Mouse (Mus musculus) left cerebral cortex, adult 18-20 months (tissue): ENCODE data around the gene Per1. TPM values are rescaled to one million over a fixed set of nuclear protein-coding genes. Genes with fewer than 3 reads are reported as not detected.
A peak's percentile ranks its signal among the peaks of the same experiment; 100 is the strongest.

Source experiments
- DNase-seq, 2 experiments: peaks; one replicate each; pipeline ENCODE4 v3.0.0; 2021 to 2022; ENCODE audit warnings: low spot score in 2 of 2, mixed read lengths in 1 of 2
- total RNA-seq, 2 experiments: library from RNA; stranded (reverse); gene quantifications; 2 replicates each; pipeline ENCODE4 v1.2.3; 2021

Gene Per1
- total RNA-seq, 2 experiments from 2014 or later = 129 to 133 TPM

GRCm38 (mm10) chr11:69063413-69064201 is 31.4 kb upstream of the Per1 start:
- DNase-seq = peak; percentile 77 to 78

GRCm38 (mm10) chr11:69064259-69065133 is 30.5 kb upstream of the Per1 start:
- DNase-seq = no peak

GRCm38 (mm10) chr11:69065394-69065925 is 29.6 kb upstream of the Per1 start:
- no peak for DNase-seq

GRCm38 (mm10) chr11:69066163-69066861 is 28.7 kb upstream of the Per1 start:
- peak; percentile 52 to 72 for DNase-seq

- peak; percentile 91 to 93 for DNase-seq
Observed at GRCm38 (mm10) chr11:69066956-69067355, 28.1 kb upstream of the Per1 start.

- DNase-seq = no peak
Observed at GRCm38 (mm10) chr11:69067601-69068000, 27.4 kb upstream of the Per1 start.

GRCm38 (mm10) chr11:69070093-69070492 is 24.9 kb upstream of the Per1 start:
- no peak for DNase-seq

GRCm38 (mm10) chr11:69070590-69071222 is 24.3 kb upstream of the Per1 start, which contains the start of gene Tmem107:
Tmem107 (plus strand) TSS chr11:69070806.
- peak; percentile 95 to 96 for DNase-seq

GRCm38 (mm10) chr11:69071262-69071661 is 23.8 kb upstream of the Per1 start:
- peak in 1 of 2 experiments; percentile 37 for DNase-seq

GRCm38 (mm10) chr11:69072234-69072633 is 22.8 kb upstream of the Per1 start:
- DNase-seq = no peak

GRCm38 (mm10) chr11:69072666-69073064 is 22.4 kb upstream of the Per1 start:
- DNase-seq = no peak

- DNase-seq = peak; percentile 82 to 83
Observed at GRCm38 (mm10) chr11:69073065-69073888, 21.7 kb upstream of the Per1 start.

GRCm38 (mm10) chr11:69073951-69074775 is 20.9 kb upstream of the Per1 start:
- no peak for DNase-seq

GRCm38 (mm10) chr11:69074776-69075069 is 20.3 kb upstream of the Per1 start:
- DNase-seq = no peak

- no peak for DNase-seq
Observed at GRCm38 (mm10) chr11:69075764-69076479, 19.1 kb upstream of the Per1 start.

- no peak for DNase-seq
Observed at GRCm38 (mm10) chr11:69076572-69076971, 18.4 kb upstream of the Per1 start.

- DNase-seq = no peak
Observed at GRCm38 (mm10) chr11:69077316-69077715, 17.7 kb upstream of the Per1 start.

- no peak for DNase-seq
Observed at GRCm38 (mm10) chr11:69078041-69078440, 17.0 kb upstream of the Per1 start.
